Mouse (Mus musculus) spleen, embryonic (tissue): ENCODE data around the gene Ndrg3.
"Not testable (repeated sequence)": the region's sequence is repeated elsewhere in the genome, so short reads cannot be mapped to it uniquely, and the experiment has no call there.

ENCODE experiments used
- CTCF ChIA-PET: fragments of 350-600 bp; sonication (Branson Sonifier 250); formaldehyde crosslinking; loops from one replicate; lab custom pipeline; 2022; lab: Charles Lee

Gene Ndrg3

DNA sequence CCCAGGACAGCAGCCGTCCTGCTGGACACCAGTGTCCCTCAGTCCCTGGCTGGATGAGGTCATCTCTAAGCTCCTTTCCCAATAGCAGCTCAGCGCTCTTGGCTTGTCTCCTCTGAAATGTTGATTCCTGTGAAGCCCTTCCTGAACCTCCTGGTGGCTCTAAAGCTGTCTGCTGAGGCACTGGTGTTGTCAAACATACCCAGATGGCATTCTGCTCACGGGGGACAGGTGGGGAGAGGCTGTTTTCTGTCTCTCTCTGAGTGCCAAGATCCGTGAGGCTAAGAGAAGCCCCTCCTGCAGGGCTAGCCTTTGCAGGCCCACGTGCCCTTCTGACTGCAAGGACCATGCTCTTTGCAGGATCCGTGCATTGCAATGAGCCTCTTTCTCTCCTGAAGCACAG, 51.9 kb downstream of the Ndrg3 start:
- CTCF ChIA-PET, result not testable (repeated sequence)

DNA sequence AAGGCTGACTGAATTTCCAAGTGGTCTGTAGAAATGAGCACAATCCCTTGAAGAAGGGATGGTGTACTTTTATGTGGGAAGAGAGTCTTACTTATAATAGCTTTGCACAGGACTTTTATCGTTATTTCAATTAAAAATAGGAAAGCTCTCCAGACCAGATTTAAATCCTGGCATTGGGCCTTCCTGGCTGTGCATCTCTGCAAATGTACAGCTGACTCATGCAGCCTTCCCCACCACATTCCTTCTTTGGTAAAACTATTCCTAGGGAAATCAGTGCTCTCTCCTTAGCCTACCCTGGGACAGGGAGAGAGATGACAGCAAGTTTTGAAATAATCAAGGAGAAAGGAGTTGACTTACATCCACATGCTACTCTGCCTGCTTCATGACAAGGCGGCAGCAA, 54.1 kb downstream of the Ndrg3 start:
- CTCF ChIA-PET, result no interaction called here

DNA sequence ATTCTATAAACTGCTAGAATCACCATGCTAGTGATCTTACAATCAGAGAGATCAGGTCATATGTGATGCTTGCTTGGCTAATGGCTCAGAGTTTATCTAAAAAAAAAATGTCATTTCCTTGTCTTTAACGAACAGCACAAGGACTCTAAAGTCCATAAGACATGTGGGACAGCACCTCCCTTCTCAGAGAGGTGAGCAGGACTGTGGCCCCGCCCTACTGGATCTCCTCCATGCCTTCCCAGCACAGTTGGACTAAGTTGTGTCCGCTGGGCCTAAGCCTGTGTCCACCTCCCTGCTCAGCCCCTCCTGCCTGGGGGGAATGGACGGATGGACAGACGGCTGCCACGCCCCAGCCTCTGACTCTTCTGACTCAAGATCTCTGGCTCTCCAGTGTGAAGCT, 56.9 kb downstream of the Ndrg3 start:
- CTCF ChIA-PET, result no interaction called here

DNA sequence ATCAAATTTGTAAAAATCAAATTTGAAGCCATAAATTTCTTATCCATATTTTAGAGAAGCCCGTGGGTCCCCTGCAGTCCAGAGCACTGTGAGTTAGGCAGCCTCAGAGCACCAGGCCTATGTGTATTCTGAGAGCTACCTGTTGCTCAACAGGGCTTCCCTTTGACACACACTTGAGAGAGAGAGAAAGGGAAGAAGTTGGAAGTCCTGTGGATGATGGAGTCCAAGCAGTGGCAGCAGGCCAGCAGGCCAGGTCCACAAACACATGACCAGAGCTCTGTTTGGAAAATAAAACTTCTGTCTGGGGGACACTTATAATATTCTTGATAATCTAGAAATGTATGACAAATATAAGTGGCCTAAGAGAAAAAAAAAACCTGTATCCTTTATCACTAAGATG, 58.4 kb downstream of the Ndrg3 start:
- CTCF ChIA-PET, result interaction anchor here (0.7 kb wide), 1 partner anchor 1102 kb away, joined by 5 read pairs; no protein-coding TSS in a partner anchor

DNA sequence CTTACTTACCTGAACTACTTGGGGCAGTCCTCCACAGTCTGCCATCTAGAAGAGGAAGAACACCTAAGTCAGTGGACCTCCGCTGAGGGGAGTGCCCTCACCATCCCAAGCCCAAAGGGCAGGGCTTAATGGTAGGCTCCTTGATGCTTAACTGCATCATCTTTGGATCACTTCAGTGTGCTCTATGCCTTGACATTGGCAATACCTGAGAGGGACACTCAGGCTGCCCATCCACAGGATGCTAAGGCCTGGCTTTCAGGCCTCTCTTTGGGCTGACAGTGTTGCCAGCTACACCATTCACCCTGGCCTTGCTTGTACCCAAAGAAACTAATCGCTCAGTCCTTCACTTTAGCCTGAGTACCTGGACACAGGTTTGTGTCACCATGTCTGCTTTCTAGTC, 60.4 kb downstream of the Ndrg3 start:
- CTCF ChIA-PET, result no interaction called here

DNA sequence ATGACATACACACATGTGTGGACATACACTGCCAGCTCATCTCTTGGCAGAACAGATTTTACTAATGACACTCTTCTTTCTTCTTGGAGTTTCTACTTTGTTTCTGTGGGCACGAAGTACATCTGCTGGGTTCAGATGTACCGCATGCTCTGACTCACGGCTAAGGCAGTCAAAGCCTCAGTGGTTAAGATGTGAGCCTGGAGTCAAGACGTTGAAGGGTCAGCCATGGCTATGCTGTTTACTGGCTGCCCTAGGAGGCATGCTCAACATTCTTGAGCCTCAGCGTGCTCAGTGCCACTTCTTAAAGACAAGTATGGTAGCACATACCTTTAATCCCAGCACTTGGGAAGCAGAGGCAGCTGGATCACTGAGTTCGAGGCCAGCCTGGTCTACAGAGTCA, 61.3 kb downstream of the Ndrg3 start:
- CTCF ChIA-PET, result no interaction called here

DNA sequence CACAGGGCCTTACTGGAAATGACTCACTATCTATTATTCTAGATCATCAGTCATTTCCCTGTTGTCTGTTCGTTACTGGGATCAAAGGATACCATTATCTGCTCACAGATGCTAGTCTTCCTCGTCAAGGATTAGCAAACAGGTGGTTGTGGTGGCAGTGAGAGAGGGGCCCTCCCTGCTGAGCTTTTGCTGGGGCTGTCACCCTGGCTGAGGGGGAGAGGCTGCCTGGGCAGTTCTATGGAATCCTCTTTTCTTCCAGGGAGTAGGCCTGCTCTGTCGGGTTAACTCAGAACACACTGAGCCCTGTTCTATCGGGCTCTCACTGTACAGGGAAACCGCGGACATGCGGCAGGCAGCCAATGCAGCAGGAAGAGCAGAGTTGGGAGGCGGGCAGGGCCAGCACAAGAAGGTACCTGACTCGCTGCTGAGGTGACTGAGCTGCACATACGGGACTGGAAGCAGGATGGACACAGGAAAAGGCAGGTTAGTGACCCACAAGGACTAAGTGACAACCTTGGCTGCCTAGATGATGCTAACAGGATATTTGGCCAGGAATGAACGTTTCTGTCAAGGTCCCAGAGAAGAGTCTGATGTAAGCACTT, 62.2 kb downstream of the Ndrg3 start:
- CTCF ChIA-PET, result no interaction called here

DNA sequence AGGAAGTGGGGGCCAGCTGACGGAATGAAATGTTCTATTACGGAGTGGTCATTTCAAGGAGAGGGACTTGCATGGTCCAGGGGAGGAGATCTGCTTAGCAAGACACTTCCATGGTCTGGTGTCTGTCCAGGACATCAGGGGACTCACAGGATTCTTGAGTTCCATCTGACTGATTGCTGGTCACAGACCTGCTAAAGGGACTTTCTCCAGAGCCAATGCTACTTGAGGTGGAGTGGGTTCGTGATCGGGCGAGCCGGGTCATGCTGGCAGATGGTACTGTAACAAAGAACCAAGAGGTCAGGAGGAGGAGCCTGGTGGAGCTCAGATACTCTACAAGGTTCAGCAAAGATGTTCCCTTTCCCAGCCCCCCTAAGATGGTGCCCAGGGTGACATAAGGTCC, 63.2 kb downstream of the Ndrg3 start:
- CTCF ChIA-PET, result no interaction called here

DNA sequence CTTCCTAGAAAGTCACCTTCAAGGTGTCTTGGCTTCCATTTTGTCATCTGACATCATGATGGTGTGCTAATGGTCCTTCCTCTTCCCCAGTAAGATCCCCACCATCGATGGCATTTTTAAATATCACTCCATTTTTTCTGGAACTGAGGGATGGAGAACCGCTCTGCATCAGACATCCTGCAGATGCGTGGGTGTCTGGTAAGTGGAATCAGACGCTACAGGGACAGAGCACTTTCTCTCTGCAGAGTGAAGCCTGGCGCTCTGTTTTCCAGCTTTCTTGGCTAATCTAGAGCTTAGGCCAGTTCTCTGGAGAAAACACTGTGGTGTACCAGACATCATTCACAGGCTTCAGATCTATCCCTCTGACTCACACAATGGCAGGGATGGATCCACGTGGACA, 64.2 kb downstream of the Ndrg3 start:
- CTCF ChIA-PET, result no interaction called here

DNA sequence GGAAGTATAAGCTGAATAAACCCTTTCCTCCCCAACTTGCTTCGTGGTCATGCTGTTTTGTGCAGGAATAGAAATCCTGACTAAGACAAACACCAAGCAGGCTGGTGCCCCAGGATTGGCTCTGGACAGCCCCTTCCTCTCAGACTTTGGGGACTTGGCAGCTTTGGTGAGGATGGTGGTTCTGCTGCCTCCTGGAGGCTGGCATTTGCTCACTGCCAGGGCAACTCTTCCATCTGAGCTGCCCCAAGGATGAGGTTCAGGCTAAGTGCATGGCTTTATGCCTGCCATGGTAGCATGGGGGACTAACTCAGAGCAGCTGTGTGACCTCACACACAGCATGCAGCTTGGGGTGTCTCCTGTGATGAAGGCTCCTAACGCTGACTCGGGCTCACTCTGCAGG, 66.2 kb downstream of the Ndrg3 start:
- CTCF ChIA-PET, result not testable (repeated sequence)

DNA sequence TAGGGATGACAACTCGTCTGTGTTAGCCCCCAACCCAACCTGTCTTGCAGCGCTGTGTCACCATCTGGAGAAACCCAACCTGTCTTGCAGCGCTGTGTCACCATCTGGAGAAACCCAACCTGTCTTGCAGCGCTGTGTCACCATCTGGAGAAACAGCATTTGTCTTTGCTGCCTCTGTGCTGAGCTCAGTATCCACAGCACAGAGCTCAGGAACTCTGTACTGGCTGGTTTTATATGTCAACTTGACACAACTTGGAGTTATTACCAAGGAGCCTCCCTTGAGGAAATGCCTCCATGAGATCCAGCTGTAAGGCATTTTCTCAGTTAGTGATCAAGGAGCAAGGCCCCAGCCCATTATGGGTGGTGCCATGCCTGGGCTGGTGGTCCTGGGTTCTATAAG, 66.8 kb downstream of the Ndrg3 start:
- CTCF ChIA-PET, result not testable (repeated sequence)

DNA sequence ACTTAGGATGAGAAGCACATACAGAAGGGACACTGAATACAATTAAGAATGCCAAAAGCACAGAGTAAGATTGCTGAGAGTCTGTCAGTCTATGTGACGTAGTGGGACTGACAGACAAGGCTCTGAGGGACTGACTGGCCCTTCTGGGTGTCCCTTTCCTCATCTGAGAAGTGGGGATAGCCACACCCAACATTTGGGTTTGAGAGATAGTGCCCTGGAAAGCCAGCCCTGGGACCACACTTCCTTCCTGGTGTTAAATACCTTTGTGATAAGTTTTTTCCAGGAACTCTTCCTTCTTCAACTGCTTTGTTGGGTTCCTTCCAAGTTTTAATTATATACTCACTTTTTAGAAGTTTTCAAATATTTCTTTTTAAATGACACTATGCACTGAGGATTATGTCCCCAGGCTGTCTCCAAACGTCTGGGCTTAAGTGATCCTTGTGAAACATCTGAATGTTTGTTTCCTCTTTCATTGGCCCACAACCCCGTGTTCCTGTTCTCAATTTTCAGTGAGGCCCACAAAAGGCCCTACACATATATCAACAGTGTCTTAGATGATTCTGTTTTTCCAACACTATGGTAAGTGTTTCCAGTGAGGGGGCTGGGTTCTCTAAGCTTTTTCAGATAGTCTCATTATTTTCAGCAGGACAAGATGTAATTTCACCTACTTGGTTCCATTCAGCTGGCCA, 67.5 kb downstream of the Ndrg3 start:
- CTCF ChIA-PET, result no interaction called here

DNA sequence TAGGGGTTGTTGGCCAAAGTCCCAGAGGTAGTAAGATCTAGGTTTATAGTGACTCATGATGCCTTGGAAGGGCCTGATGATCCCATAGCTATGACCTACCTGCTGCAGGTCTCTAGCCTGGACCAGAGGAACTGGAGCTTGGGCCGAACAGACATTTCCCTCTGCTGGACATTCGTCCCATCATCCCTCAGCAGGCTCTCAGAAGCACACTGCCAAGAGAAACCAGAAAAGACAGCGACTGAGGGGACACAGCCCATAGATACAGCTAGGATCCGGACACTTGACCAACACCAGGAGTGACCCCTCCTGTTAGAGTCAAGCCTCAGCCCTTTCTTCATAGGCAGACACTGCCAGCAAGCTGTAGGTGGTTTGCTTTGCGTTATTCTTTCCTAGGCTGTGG, 68.8 kb downstream of the Ndrg3 start:
- CTCF ChIA-PET, result no interaction called here

DNA sequence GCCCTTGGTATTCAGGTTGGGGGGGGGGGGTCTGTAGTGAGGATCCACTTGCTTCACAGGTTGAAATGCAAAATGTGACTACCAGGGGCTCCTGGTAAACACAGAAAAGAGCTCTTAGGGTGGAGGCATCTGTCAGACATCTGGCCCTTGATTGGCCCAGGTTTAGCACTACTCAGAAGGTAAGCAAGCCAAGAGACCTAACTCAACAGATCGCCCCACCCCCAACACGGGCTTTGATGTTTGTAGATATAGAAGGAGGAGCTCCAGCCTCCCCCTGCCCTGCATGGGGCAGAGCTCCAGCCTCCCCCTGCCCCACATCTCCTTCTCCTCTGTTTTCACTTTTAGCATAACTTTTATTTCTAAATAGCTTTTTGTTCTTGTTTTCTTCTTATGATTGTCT, 72.1 kb downstream of the Ndrg3 start:
- CTCF ChIA-PET, result interaction anchor here (0.7 kb wide), 1 partner anchor 46 kb away, joined by 11 read pairs; no protein-coding TSS in a partner anchor

DNA sequence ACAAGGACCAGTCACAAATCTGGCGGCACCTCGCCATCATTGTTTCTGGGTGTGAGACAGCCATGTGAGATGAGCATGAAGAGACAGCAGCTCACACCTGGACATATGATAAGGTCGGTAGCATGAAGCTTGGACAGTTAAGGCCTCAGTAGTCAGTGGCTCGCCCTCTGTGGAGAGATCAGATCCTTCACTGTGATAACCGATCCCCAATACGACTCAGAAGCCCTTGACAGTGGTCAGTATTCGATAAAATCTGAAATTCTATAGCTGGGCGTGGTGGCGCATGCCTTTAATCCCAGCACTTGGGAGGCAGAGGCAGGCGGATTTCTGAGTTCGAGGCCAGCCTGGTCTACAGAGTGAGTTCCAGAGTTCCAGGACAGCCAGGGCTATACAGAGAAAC, 72.7 kb downstream of the Ndrg3 start:
- CTCF ChIA-PET, result not testable (repeated sequence)

DNA sequence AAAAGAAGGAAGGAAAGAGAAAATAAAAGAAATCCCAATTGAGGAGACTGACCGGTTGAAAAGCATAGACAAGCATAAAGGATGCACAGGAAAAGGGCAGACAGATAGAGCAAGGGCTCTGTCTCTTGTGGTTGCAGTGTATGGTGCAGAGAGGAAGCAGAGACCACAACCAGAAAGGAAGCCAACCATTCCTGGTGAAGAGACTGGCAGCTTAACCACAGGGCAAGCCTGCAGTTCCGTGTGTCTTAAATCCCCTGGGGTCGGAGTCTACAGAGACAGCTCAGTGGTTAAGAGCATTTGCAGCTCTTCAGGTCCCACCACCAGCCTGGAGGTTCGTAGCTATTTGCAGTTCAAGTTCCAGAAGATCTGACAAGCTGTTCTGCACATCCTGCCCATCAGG, 73.3 kb downstream of the Ndrg3 start:
- CTCF ChIA-PET, result no interaction called here

DNA sequence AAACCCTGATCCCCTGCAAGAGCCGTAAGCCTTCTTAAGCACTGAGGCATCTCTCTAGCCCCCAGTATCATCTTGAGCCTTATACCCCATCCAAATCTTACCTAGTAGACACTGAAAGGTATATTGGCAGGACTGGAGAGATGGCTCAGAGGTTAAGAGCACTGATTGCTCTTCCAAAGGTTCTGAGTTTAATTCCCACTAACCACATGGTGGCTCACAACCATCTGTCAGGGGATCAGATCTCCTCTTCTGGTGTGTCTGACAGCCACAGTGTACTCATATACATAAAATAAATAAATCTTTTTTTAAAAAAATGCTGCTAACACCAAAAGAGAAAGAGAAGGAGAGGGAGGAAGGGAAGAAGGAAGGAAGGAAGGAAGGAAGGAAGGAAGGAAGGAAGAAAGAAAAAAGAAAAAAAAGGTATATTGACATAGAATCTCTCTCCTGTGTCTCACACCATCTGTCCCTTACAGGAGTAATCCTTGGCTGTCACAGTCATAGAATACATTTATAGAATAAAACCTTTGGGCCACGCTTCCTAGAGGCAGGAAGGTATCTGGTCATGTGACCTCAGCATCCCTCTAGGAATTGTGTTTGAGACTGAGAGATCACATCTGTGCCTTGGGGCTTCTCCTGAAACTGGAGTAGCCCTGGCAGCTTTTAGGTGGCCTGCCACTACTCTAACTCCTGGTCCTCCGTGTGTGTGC, 75.3 kb downstream of the Ndrg3 start:
- CTCF ChIA-PET, result no interaction called here

DNA sequence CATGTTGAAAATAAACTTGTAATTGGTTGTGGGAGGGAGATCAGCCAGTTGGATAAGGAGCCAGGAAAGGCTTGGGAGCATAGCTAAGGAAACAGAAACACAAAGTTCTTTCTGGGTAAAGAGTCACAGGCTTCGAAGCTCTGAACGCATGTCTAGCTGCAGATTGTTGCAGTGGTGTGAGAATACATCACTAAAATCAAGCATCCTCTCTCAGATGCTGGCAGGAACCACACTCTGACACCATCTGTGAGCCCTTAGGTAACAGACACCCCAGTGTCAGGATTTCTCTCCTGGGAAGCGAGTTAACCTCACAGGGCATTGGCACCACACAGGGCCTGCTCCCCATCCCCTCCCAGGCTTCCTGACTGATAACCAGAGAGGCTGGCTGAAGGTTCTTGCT, 76.3 kb downstream of the Ndrg3 start:
- CTCF ChIA-PET, result interaction anchor here (0.5 kb wide), 1 partner anchor 1971 kb away, joined by 5 read pairs; no protein-coding TSS in a partner anchor

DNA sequence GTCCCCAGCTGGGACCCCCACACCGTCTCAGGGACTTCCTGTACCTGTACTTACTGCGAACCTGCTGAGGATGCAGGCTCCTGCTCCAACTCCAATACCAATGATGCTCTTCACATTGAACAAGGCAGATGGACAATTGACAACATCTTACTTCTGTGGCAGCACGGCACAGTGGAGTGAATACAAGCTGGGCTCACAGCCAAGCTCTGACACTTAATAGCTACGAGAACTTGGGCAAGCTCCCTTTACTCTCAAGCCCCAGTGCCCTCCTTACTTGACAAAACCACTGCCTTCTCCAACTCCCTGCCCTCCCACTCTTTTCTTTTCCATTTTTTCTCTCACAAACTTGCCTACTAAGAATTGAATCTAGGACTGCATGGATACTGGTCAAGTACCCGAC, 78.7 kb downstream of the Ndrg3 start:
- CTCF ChIA-PET, result no interaction called here

DNA sequence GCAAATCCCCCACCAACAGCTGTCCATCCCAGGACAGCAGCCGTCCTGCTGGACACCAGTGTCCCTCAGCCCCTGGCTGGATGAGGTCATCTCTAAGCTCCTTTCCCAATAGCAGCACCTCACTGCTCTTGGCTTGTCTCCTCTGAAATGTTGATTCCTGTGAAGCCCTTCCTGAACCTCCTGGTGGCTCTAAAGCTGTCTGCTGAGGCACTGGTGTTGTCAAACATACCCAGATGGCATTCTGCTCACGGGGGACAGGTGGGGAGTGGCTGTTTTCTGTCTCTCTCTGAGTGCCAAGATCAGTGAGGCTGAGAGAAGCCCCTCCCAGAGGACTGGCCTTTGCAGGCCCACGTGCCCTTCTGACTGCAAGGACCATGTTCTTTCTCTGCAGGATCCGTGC, 85.9 kb downstream of the Ndrg3 start:
- CTCF ChIA-PET, result not testable (repeated sequence)

DNA sequence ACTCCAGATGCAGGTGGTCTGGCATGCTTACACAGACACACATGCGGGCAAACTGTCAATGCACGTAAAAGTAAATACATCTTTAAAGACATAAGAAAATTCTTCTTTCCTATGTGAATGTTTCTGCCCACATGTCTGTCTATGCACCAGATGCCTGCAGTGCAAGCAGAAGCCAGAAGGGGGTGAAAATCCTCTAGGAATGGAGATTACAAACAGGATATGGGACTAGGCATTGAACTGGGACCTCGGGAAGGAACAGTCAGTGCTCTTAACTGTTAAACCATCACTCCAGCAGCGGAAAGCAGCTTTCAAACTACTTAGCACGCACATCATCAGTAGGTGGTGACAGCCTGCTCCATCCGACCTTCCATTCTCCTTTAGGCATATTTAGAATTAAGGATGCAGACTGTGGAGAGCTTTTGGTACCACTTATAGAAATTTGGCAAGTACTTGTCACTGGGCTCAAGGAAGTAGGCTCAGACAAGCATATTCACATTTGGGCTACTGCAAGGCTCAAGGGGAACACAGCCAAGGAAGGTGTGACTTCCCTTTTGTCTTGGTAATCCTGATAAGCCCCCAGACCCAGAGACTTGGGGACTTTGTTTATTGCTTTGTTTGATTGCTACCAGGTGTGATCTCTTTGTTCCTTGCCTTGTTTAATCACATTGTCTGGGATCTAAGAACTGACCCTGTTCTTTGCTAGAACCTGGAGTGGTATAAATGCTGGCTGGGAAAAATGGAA, 86.7 kb downstream of the Ndrg3 start:
- CTCF ChIA-PET, result no interaction called here

DNA sequence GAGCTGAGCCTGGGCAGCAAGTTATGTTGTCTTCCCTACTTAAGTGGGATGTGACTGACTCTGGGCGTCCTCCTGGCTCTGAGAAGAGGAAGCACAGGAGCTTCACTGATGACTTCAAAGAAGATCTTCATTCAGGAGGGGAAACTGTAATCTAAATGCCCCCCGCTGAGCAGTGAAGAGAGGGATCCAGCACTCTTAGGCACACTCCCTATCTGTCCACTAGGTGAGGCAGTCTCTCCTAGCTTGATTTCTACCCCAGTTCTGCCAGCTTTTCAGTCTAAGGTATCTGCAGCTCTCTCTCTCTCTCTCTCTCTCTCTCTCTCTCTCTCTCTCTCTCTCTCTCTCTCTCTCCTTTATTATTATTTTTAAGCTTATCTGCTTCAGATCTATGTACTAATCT, 88.5 kb downstream of the Ndrg3 start:
- CTCF ChIA-PET, result no interaction called here
